7 mouse cellular contexts compared by ENCODE assay signal in the genomic region with DNA sequence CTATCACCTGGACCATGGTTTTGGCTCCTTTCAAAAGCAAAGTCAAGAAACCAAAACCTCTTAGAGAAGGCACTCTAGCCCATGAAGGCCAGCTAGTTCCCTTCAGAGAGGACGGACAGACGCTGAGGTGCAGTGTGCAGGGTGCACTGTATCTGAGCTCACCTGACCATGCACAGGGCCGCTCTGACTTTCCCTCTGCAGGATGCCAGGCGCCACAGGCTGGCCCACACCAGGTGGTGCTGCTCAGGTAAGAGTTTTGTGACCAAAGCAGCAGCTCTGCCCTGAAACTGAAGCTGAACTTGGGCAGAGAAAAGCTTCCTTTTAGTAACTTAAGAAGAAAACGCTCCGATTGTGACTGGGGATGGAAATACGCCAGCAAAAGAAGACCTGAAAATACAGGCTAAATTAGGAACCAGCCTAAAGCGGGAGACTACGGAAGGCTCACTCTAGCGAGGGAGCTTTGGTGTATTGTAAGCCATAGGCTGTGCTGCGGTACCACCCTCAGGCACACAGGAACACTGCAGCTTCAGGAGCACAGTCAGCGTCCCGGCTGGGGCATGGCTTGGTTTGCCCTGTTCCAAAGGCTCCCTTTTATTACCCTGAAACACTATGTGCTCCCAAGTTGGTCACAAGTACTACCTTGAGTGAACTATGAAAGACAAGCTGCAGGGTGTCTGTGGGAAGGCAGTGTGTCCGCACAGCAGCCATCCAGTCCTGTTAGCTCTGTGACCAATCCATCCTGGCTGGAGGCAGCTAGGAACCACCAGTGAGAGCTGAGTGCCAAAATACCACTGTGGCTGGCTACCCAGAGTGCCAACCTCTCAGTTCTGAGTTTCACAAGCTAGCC. TPM values are rescaled to one million over a fixed set of nuclear protein-coding genes. Genes with fewer than 3 reads are reported as not detected.
A peak's percentile ranks its signal among the peaks of the same experiment; 100 is the strongest.
DNase-seq lines count a peak whose midpoint lies in the region; ATAC-seq lines count a peak whose summit lies in the region.

No protein-coding gene starts in this region.

- no peak overlapping the region for H3K4me3 ChIP-seq in forebrain, embryonic 14.5 days (ENCODE audit: low read depth, low read length)
- H3K4me3 ChIP-seq in hindbrain, embryonic 15.5 days = no peak overlapping the region

- H3K27ac ChIP-seq in forebrain, embryonic 14.5 days (ENCODE audit: low read depth, low read length) = no peak overlapping the region
- H3K27ac ChIP-seq in hindbrain, embryonic 15.5 days (replicated peaks) = no peak overlapping the region

- no peaks in the 10 kb centered on the region for H3K4me1 ChIP-seq in forebrain, embryonic 14.5 days (ENCODE audit: control insufficient read depth, insufficient read depth, low read length)
- H3K4me1 ChIP-seq in hindbrain, embryonic 15.5 days (replicated peaks) = peaks cover 8% of the 10 kb centered on the region; the same call in 1 of the 2 replicates

- H3K9me3 ChIP-seq in forebrain, embryonic 14.5 days (replicated peaks; ENCODE audit: control insufficient read depth, low read length) = no peaks in the 10 kb centered on the region
- H3K9me3 ChIP-seq in hindbrain, embryonic 15.5 days = no peaks in the 10 kb centered on the region

- H3K4me2 ChIP-seq in forebrain, embryonic 14.5 days (ENCODE audit: low read length) = no peak overlapping the region
- H3K4me2 ChIP-seq in hindbrain, embryonic 15.5 days = peak overlapping the region; percentile 38

- WGBS in forebrain, embryonic 14.5 days = 17% methylated on average over 14 of the region's 14 CpGs
- 26% methylated on average over 14 of the region's 14 CpGs for WGBS in hindbrain, embryonic 15.5 days

- peak; percentile 65 for DNase-seq in Muller cell, postnatal 12 days (ENCODE audit: inconsistent ontology term)
- DNase-seq in forebrain, embryonic 14.5 days (ENCODE audit: low spot score) = peak; percentile 80
- peak; percentile 55 to 67 for DNase-seq in left cerebral cortex, adult 18-20 months (ENCODE audit: low spot score in 2 of 2)
- peak; percentile 9 for DNase-seq in lung, postnatal 25 days (ENCODE audit: low spot score)
- peak; percentile 71 to 73 for DNase-seq in right cerebral cortex, adult 2 months (ENCODE audit: low spot score in 2 of 2)

- peak; percentile 93 for ATAC-seq in cerebellum, adult (ENCODE audit: insufficient number of reproducible peaks, low FRiP score, low TSS enrichment)
- ATAC-seq in forebrain, embryonic 14.5 days = peak; percentile 95
- ATAC-seq in hindbrain, embryonic 15.5 days (ENCODE audit: low FRiP score, low read depth) = peak; percentile 96

- H3K9ac ChIP-seq in forebrain, embryonic 14.5 days (ENCODE audit: low read length) = no peak overlapping the region
- no peak overlapping the region for H3K9ac ChIP-seq in hindbrain, embryonic 15.5 days

- no peaks in the 10 kb centered on the region for H3K36me3 ChIP-seq in forebrain, embryonic 14.5 days (ENCODE audit: control insufficient read depth, insufficient read depth, low read length)
- no peaks in the 10 kb centered on the region for H3K36me3 ChIP-seq in hindbrain, embryonic 15.5 days

- no peaks in the 10 kb centered on the region for H3K27me3 ChIP-seq in forebrain, embryonic 14.5 days (replicated peaks; ENCODE audit: control insufficient read depth, insufficient read depth, low read length)
- H3K27me3 ChIP-seq in hindbrain, embryonic 15.5 days = no peaks in the 10 kb centered on the region

RNA-seq across cellular contexts. Expression of a gene that starts 54.0 kb away (rescaled TPM):
- 27.5 and 34.6 TPM in 2 replicates for polyA plus RNA-seq in forebrain, embryonic 14.5 days (2014; fragmentation: Nextera tagmentation; extraction: Ambion mirVana)
- 33.2 and 36.8 TPM in 2 replicates for polyA plus RNA-seq in hindbrain, embryonic 15.5 days (2015; fragmentation: Nextera tagmentation; extraction: Ambion mirVana)
- total RNA-seq in left cerebral cortex, adult 18-20 months (2021) = 100 to 1,000 TPM; 169 to 186 TPM

Comparison
In these comparisons a context has a peak if more than half of its experiments do, and no peak if none do; other contexts are left out.
1. DNase-seq: peak in every context shown above with its lines; median percentile 80 in forebrain, embryonic 14.5 days; 72 in right cerebral cortex, adult 2 months; 65 in Muller cell, postnatal 12 days; 61 in left cerebral cortex, adult 18-20 months; 9 in lung, postnatal 25 days.